Mouse (Mus musculus): Measurements from ENCODE around the gene Mindy1.

DNA sequence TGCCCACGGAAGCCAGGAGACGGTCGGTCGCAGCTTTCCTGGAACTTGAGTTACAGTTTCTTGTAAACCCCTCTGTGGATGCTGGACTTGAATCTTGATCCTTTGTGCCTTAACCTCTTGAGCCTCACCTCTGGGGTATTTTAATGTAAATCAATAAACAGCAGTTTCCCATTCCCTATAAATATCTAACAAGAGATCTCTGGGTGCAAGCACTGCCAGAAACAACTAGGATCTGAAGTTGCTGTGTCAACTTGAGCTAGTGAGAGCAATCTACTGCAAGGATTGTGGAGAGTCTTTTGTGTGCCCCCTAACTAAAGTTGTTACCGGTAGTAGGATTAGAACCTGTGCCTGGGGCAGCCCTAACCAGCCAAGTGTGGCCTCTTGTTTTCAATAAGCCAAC, 4.2 kb downstream of the Mindy1 start:
- TF ChIP-seq CTCF (IDR thresholded peaks at IDR 0.05; ENCODE audit: extremely low read depth, insufficient read depth, low read length) (no peak), POLR2A (IDR thresholded peaks at IDR 0.05; ENCODE audit: extremely low read depth, insufficient read depth, low read length) (no peak)

Data from cortical plate, adult 2 months (tissue).